Mouse (Mus musculus): ENCODE results near the gene Aff1. TPM values are rescaled to one million over a fixed set of nuclear protein-coding genes. Genes with fewer than 3 reads are reported as not detected.

The Aff1 gene
- total and polyA plus RNA-seq, 2 experiments from 2014 or later: 1.6 to 6.4 TPM

GRCm38 (mm10) chr5:103714943-103715342 is 22.8 kb downstream of the Aff1 start:
- H3K27me3 ChIP-seq (ENCODE audit: insufficient read depth, low read length): no peaks in the 10 kb centered on the region
- no peak overlapping the region for H3K27ac ChIP-seq (ENCODE audit: low read depth, low read length)
- TF ChIP-seq CTCF (IDR thresholded peaks at IDR 0.05): no peak
- DNase-seq (ENCODE audit: low spot score) (no peak), ATAC-seq (ENCODE audit: low FRiP score) (no peak)
- H3K4me1 ChIP-seq (ENCODE audit: insufficient read depth, low read length): no peaks in the 10 kb centered on the region
- no peak overlapping the region for H3K4me3 ChIP-seq (ENCODE audit: low read depth, low read length)
- H3K36me3 ChIP-seq (ENCODE audit: insufficient read depth, low read length): no peaks in the 10 kb centered on the region
- no peak overlapping the region for H3K4me2 ChIP-seq (ENCODE audit: low read depth, low read length, poor library complexity, severe bottlenecking)
- 66% methylated on average over 6 of the region's 6 CpGs for WGBS
- no peaks in the 10 kb centered on the region for H3K9me3 ChIP-seq (ENCODE audit: low read length)
- no peak overlapping the region for H3K9ac ChIP-seq (replicated peaks; ENCODE audit: low read length, poor library complexity, severe bottlenecking)

DNA sequence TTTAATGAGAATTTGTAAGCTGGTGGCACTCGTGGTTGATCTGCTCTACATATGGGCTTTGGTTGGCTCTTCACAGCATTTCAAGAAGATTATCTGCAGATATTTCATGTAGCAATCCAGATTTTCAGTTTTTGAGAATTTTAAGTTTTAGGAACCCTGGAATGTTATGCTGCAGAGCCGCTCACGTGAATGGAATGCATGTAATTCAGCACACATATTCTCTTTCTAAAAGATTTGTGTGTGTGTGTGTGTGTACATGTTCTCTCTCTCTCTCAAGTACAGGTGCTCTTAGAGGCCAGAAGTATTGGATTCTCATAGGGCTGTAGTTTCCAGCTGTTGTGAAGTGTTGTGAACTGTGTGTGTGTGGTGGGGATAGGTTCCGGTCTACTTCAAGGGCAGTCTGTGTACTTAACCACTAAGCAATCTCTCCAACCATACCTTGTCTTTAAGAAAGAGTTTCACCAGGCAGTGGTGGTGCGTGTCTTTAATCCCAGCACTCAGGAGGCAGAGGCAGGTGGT is 24.7 kb downstream of the Aff1 start:
- H3K36me3 ChIP-seq (ENCODE audit: insufficient read depth, low read length): no peaks in the 10 kb centered on the region
- no peak overlapping the region for H3K4me2 ChIP-seq (ENCODE audit: low read depth, low read length, poor library complexity, severe bottlenecking)
- TF ChIP-seq CTCF (IDR thresholded peaks at IDR 0.05): no peak
- H3K27ac ChIP-seq (ENCODE audit: low read depth, low read length): no peak overlapping the region
- H3K4me1 ChIP-seq (ENCODE audit: insufficient read depth, low read length): no peaks in the 10 kb centered on the region
- WGBS: 88% methylated on average over 5 of the region's 5 CpGs
- no peaks in the 10 kb centered on the region for H3K9me3 ChIP-seq (ENCODE audit: low read length)
- no peak for DNase-seq (ENCODE audit: low spot score)
- H3K4me3 ChIP-seq (ENCODE audit: low read depth, low read length): no peak overlapping the region
- H3K9ac ChIP-seq (replicated peaks; ENCODE audit: low read length, poor library complexity, severe bottlenecking): no peak overlapping the region
- ATAC-seq (ENCODE audit: low FRiP score): no peak
- no peaks in the 10 kb centered on the region for H3K27me3 ChIP-seq (ENCODE audit: insufficient read depth, low read length)

- H3K36me3 ChIP-seq (ENCODE audit: insufficient read depth, low read length): no peaks in the 10 kb centered on the region
- no peaks in the 10 kb centered on the region for H3K9me3 ChIP-seq (ENCODE audit: low read length)
- no peak for DNase-seq (ENCODE audit: low spot score)
- H3K9ac ChIP-seq (replicated peaks; ENCODE audit: low read length, poor library complexity, severe bottlenecking): no peak overlapping the region
- no peak overlapping the region for H3K4me2 ChIP-seq (ENCODE audit: low read depth, low read length, poor library complexity, severe bottlenecking)
- no peak for ATAC-seq (ENCODE audit: low FRiP score)
- H3K4me1 ChIP-seq (ENCODE audit: insufficient read depth, low read length): no peaks in the 10 kb centered on the region
- 22% methylated on average over 6 of the region's 6 CpGs for WGBS
- no peak overlapping the region for H3K27ac ChIP-seq (ENCODE audit: low read depth, low read length)
- no peak overlapping the region for H3K4me3 ChIP-seq (ENCODE audit: low read depth, low read length)
- no peaks in the 10 kb centered on the region for H3K27me3 ChIP-seq (ENCODE audit: insufficient read depth, low read length)
- no peak for TF ChIP-seq CTCF (IDR thresholded peaks at IDR 0.05)
Observed at GRCm38 (mm10) chr5:103719131-103719530, 27.0 kb downstream of the Aff1 start.

GRCm38 (mm10) chr5:103719851-103720250 is 27.7 kb downstream of the Aff1 start:
- no peaks in the 10 kb centered on the region for H3K9me3 ChIP-seq (ENCODE audit: low read length)
- TF ChIP-seq CTCF (IDR thresholded peaks at IDR 0.05): no peak
- no peaks in the 10 kb centered on the region for H3K36me3 ChIP-seq (ENCODE audit: insufficient read depth, low read length)
- H3K4me3 ChIP-seq (ENCODE audit: low read depth, low read length): no peak overlapping the region
- ATAC-seq (ENCODE audit: low FRiP score): no peak
- DNase-seq (ENCODE audit: low spot score): no peak
- no peak overlapping the region for H3K4me2 ChIP-seq (ENCODE audit: low read depth, low read length, poor library complexity, severe bottlenecking)
- WGBS: 54% methylated on average over 3 of the region's 3 CpGs
- H3K27me3 ChIP-seq (ENCODE audit: insufficient read depth, low read length): no peaks in the 10 kb centered on the region
- no peaks in the 10 kb centered on the region for H3K4me1 ChIP-seq (ENCODE audit: insufficient read depth, low read length)
- no peak overlapping the region for H3K9ac ChIP-seq (replicated peaks; ENCODE audit: low read length, poor library complexity, severe bottlenecking)
- no peak overlapping the region for H3K27ac ChIP-seq (ENCODE audit: low read depth, low read length)

DNA sequence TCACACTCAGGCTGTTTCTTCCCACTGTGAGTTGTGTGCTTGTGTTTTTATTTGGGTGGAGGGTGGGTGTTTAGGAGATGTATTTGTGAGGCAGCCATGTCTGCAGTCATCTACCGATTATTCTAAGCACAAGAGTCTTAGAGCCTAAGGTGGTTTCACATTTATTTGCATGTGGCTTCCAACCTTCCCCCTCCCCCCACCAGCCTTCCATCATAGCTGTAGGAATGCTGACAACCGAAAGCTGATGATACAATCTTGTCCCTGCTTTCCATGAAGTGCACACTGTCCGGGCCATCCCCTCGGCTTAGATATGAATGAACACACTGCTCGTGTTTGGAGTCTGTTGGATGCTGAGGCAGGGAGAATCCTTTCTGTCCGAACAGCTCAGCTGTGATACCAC is 28.8 kb downstream of the Aff1 start:
- no peaks in the 10 kb centered on the region for H3K4me1 ChIP-seq (ENCODE audit: insufficient read depth, low read length)
- no peak overlapping the region for H3K9ac ChIP-seq (replicated peaks; ENCODE audit: low read length, poor library complexity, severe bottlenecking)
- no peak overlapping the region for H3K4me3 ChIP-seq (ENCODE audit: low read depth, low read length)
- TF ChIP-seq CTCF (IDR thresholded peaks at IDR 0.05): no peak
- H3K27ac ChIP-seq (ENCODE audit: low read depth, low read length): no peak overlapping the region
- H3K4me2 ChIP-seq (ENCODE audit: low read depth, low read length, poor library complexity, severe bottlenecking): no peak overlapping the region
- ATAC-seq (ENCODE audit: low FRiP score): no peak
- WGBS: 74% methylated on average over 6 of the region's 6 CpGs
- H3K27me3 ChIP-seq (ENCODE audit: insufficient read depth, low read length): no peaks in the 10 kb centered on the region
- H3K36me3 ChIP-seq (ENCODE audit: insufficient read depth, low read length): no peaks in the 10 kb centered on the region
- H3K9me3 ChIP-seq (ENCODE audit: low read length): no peaks in the 10 kb centered on the region
- DNase-seq (ENCODE audit: low spot score): no peak

GRCm38 (mm10) chr5:103721490-103721889 is 29.3 kb downstream of the Aff1 start:
- no peak for ATAC-seq (ENCODE audit: low FRiP score)
- Histone ChIP-seq H3K9me3 (ENCODE audit: low read length) (no peaks in the 10 kb centered on the region), H3K4me1 (ENCODE audit: insufficient read depth, low read length) (no peaks in the 10 kb centered on the region), H3K27ac (ENCODE audit: low read depth, low read length) (no peak overlapping the region), H3K4me3 (ENCODE audit: low read depth, low read length) (no peak overlapping the region), H3K36me3 (ENCODE audit: insufficient read depth, low read length) (no peaks in the 10 kb centered on the region), H3K4me2 (ENCODE audit: low read depth, low read length, poor library complexity, severe bottlenecking) (no peak overlapping the region), H3K9ac (replicated peaks; ENCODE audit: low read length, poor library complexity, severe bottlenecking) (no peak overlapping the region), H3K27me3 (ENCODE audit: insufficient read depth, low read length) (no peaks in the 10 kb centered on the region)
- no peak for DNase-seq (ENCODE audit: low spot score)
- 84% methylated on average over 4 of the region's 4 CpGs for WGBS
- no peak for TF ChIP-seq CTCF (IDR thresholded peaks at IDR 0.05)
